8 mouse cellular contexts compared by ENCODE assay signal in the genomic region with DNA sequence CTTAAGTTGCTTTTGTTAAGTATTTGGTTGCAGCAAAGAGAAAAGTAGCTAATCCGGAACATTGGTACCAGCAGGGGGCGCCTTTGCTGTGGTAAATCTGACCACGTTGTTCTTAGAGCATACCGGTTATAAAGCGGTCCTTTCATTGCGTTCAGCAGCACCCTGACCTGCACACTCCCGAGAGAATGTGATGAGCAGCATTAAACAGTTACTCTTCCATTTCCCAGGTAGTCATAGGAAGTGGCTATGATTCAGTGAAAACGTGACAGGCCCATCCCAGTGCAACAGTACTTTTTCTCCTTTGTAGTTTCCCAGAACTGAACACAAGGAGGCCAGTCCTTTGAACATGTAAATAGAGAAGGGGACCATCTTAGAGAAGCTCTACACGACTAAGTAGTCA. TPM values are rescaled to one million over a fixed set of nuclear protein-coding genes. Genes with fewer than 3 reads are reported as not detected.
DNase-seq lines count a peak whose midpoint lies in the region; ATAC-seq lines count a peak whose summit lies in the region.

No protein-coding gene starts in this region.

- 6% methylated on average over 9 of the region's 9 CpGs for WGBS in intestine, embryonic 15.5 days

- ATAC-seq in intestine, embryonic 15.5 days, result no peak

- H3K9me3 ChIP-seq in intestine, embryonic 15.5 days, result no peaks in the 10 kb centered on the region

- H3K4me3 ChIP-seq in intestine, embryonic 15.5 days (replicated peaks), result no peak overlapping the region

- H3K4me1 ChIP-seq in intestine, embryonic 15.5 days (replicated peaks), result no peaks in the 10 kb centered on the region

- H3K27me3 ChIP-seq in intestine, embryonic 15.5 days (replicated peaks), result no peaks in the 10 kb centered on the region

- peak; percentile 11 for DNase-seq in ovary, postnatal 10 days (ENCODE audit: low spot score)
- no peak for DNase-seq in ovary, adult 18-20 months (ENCODE audit: low spot score)
- DNase-seq in c-Kit-positive CD71-positive TER-119-positive erythroid progenitor cells, embryonic 14.5 days (ENCODE audit: low spot score), result peak; percentile 29
- DNase-seq in gastrocnemius, adult 8-10 months (ENCODE audit: low spot score in 2 of 2), result peak; percentile 18 to 43
- peak; percentile 68 for DNase-seq in liver
- peak; percentile 22 to 52 for DNase-seq in natural killer cell, adult 2 months (ENCODE audit: low spot score in 2 of 2)
- DNase-seq in thymus, postnatal 0 days (ENCODE audit: low spot score), result peak; percentile 70

- 0 out of 2 replicates have a peak overlapping the region, but pooled peaks have one; percentile 26 for H3K4me2 ChIP-seq in intestine, embryonic 15.5 days (replicated peaks)

- H3K27ac ChIP-seq in intestine, embryonic 15.5 days, result no peak overlapping the region

- no peaks in the 10 kb centered on the region for H3K36me3 ChIP-seq in intestine, embryonic 15.5 days

- H3K9ac ChIP-seq in intestine, embryonic 15.5 days, result no peak overlapping the region

RNA-seq across cellular contexts. Expression of gene Gbp2, which starts 19.8 kb away (rescaled TPM):
- total RNA-seq in gastrocnemius, adult 8-10 months (2022), result 1 to 10 TPM; 2.1 to 3.7 (median 2.8) TPM
- polyA plus RNA-seq in intestine, embryonic 15.5 days (2015; fragmentation: Nextera tagmentation; extraction: Ambion mirVana), result 3.9 and 4.1 TPM in 2 replicates
- polyA plus RNA-seq in thymus, postnatal 0 days (2015; fragmentation: Nextera tagmentation; extraction: Ambion mirVana), result 19.3 and 19.6 TPM in 2 replicates

RNA-seq across cellular contexts. Expression of gene Gbp2b, which starts 45.6 kb away (rescaled TPM):
- not detected for total RNA-seq in gastrocnemius, adult 8-10 months (2022)
- polyA plus RNA-seq in intestine, embryonic 15.5 days (2015; fragmentation: Nextera tagmentation; extraction: Ambion mirVana), result 0.33 and 0.35 TPM in 2 replicates
- 0.04 TPM in 2 replicates for polyA plus RNA-seq in thymus, postnatal 0 days (2015; fragmentation: Nextera tagmentation; extraction: Ambion mirVana)
